Mouse (Mus musculus): ENCODE measurements around the gene Rabac1.

Gene Rabac1

GRCm38 (mm10) chr7:24971972-24972893, at the start of gene Rabac1:
TSS of gene Rabac1 (minus strand) at chr7:24972754.
- DNase-seq, result peak; percentile 96

- DNase-seq, result no peak
Measured at GRCm38 (mm10) chr7:25011592-25011991, 39.0 kb upstream of the Rabac1 start.

GRCm38 (mm10) chr7:25010090-25010913, 37.7 kb upstream of the Rabac1 start:
- DNase-seq, result peak; percentile 45

- no peak for DNase-seq
Measured at GRCm38 (mm10) chr7:25009099-25009700, 36.6 kb upstream of the Rabac1 start.

GRCm38 (mm10) chr7:25008635-25009034, 36.1 kb upstream of the Rabac1 start:
- peak; percentile 75 for DNase-seq

- DNase-seq, result no peak
Measured at GRCm38 (mm10) chr7:25007609-25008374, 35.2 kb upstream of the Rabac1 start.

GRCm38 (mm10) chr7:25006586-25007364, 34.2 kb upstream of the Rabac1 start:
- DNase-seq, result peak; percentile 34

- DNase-seq, result no peak
Measured at GRCm38 (mm10) chr7:25006171-25006570, 33.6 kb upstream of the Rabac1 start.

- no peak for DNase-seq
Measured at GRCm38 (mm10) chr7:25005421-25006065, 33.0 kb upstream of the Rabac1 start, which contains the start of gene Atp1a3. TSS of gene Atp1a3 (minus strand) at chr7:25005958.

GRCm38 (mm10) chr7:25004806-25005205, 32.3 kb upstream of the Rabac1 start:
- no peak for DNase-seq

GRCm38 (mm10) chr7:25003820-25004388, 31.4 kb upstream of the Rabac1 start:
- no peak for DNase-seq

- DNase-seq, result no peak
Measured at GRCm38 (mm10) chr7:25003291-25003690, 30.7 kb upstream of the Rabac1 start.

GRCm38 (mm10) chr7:25000711-25001110, 28.2 kb upstream of the Rabac1 start:
- no peak for DNase-seq

- no peak for DNase-seq
Measured at GRCm38 (mm10) chr7:25000211-25000610, 27.7 kb upstream of the Rabac1 start.

- no peak for DNase-seq
Measured at GRCm38 (mm10) chr7:24993081-24993480, 20.5 kb upstream of the Rabac1 start.

GRCm38 (mm10) chr7:24990478-24990877, 17.9 kb upstream of the Rabac1 start:
- no peak for DNase-seq

- no peak for DNase-seq
Measured at GRCm38 (mm10) chr7:24987941-24988340, 15.4 kb upstream of the Rabac1 start.

- DNase-seq, result no peak
Measured at GRCm38 (mm10) chr7:24985799-24986198, 13.2 kb upstream of the Rabac1 start.

GRCm38 (mm10) chr7:24984307-24984706, 11.8 kb upstream of the Rabac1 start:
- DNase-seq, result no peak

- DNase-seq, result no peak
Measured at GRCm38 (mm10) chr7:24983396-24983795, 10.8 kb upstream of the Rabac1 start.

- no peak for DNase-seq
Measured at GRCm38 (mm10) chr7:24980439-24980838, 7.9 kb upstream of the Rabac1 start.

Data from lung, postnatal 10 days (tissue).